Mouse (Mus musculus): ENCODE measurements at regions not wholly inside any gene's neighbourhood (a gene's known extent, or its start where the extent isn't known, plus 50 kb on each side); places are given as distances from the start of the nearest gene placed in this dataset.

- Histone ChIP-seq H3K27ac (no peak overlapping the region), H3K9me3 (replicated peaks) (no peaks in the 10 kb centered on the region), H3K4me2 (no peak overlapping the region), H3K4me3 (no peak overlapping the region), H3K27me3 (no peaks in the 10 kb centered on the region), H3K9ac (no peak overlapping the region), H3K4me1 (no peaks in the 10 kb centered on the region), H3K36me3 (ENCODE audit: poor library complexity, severe bottlenecking) (no peaks in the 10 kb centered on the region)
- 89% methylated on average over 8 of the region's 8 CpGs for WGBS
- ATAC-seq: no peak
Observed at GRCm38 (mm10) chr16:71622664-71623063, 685.4 kb upstream of the Robo1 start.

- no peak overlapping the region for H3K9ac ChIP-seq
- H3K4me2 ChIP-seq: no peak overlapping the region
- WGBS: 79% methylated on average over 2 of the region's 2 CpGs
Observed at GRCm38 (mm10) chr16:71640361-71640760, 667.7 kb upstream of the Robo1 start.

GRCm38 (mm10) chr16:71643223-71643622 is 664.9 kb upstream of the Robo1 start:
- Histone ChIP-seq H3K27ac (no peak overlapping the region), H3K36me3 (ENCODE audit: poor library complexity, severe bottlenecking) (no peaks in the 10 kb centered on the region), H3K9ac (no peak overlapping the region), H3K9me3 (replicated peaks) (no peaks in the 10 kb centered on the region), H3K4me2 (no peak overlapping the region), H3K27me3 (no peaks in the 10 kb centered on the region), H3K4me3 (no peak overlapping the region), H3K4me1 (peaks cover 2% of the 10 kb centered on the region; the same call in 1 of the 2 replicates)
- peak; percentile 92 for ATAC-seq
- 24% methylated on average over 6 of the region's 6 CpGs for WGBS

More at GRCm38 (mm10) chr16:71640361-71640760, 667.7 kb upstream of the Robo1 start:
- H3K27ac ChIP-seq: no peak overlapping the region
- H3K36me3 ChIP-seq (ENCODE audit: poor library complexity, severe bottlenecking): no peaks in the 10 kb centered on the region
- no peak overlapping the region for H3K4me3 ChIP-seq
- ATAC-seq: no peak
- H3K4me1 ChIP-seq: peaks cover 2% of the 10 kb centered on the region; the same call in 1 of the 2 replicates
- no peaks in the 10 kb centered on the region for H3K9me3 ChIP-seq (replicated peaks)
- H3K27me3 ChIP-seq: no peaks in the 10 kb centered on the region

- no peak overlapping the region for H3K27ac ChIP-seq
- H3K4me1 ChIP-seq: no peaks in the 10 kb centered on the region
- no peak overlapping the region for H3K4me2 ChIP-seq
- ATAC-seq: no peak
- no peaks in the 10 kb centered on the region for H3K27me3 ChIP-seq
- no peak overlapping the region for H3K4me3 ChIP-seq
- H3K9me3 ChIP-seq (replicated peaks): no peaks in the 10 kb centered on the region
- no peak overlapping the region for H3K9ac ChIP-seq
- H3K36me3 ChIP-seq (ENCODE audit: poor library complexity, severe bottlenecking): no peaks in the 10 kb centered on the region
- WGBS: 22% methylated on average over 2 of the region's 2 CpGs
Observed at GRCm38 (mm10) chr16:71678075-71678701, 629.9 kb upstream of the Robo1 start.

GRCm38 (mm10) chr16:71693464-71693863 is 614.6 kb upstream of the Robo1 start:
- H3K9me3 ChIP-seq (replicated peaks): no peaks in the 10 kb centered on the region
- WGBS: 50% methylated on average over 4 of the region's 4 CpGs

GRCm38 (mm10) chr16:71705846-71706245 is 602.3 kb upstream of the Robo1 start:
- ATAC-seq: no peak
- H3K9me3 ChIP-seq (replicated peaks): no peaks in the 10 kb centered on the region
- H3K4me3 ChIP-seq: no peak overlapping the region
- no peak overlapping the region for H3K9ac ChIP-seq
- H3K36me3 ChIP-seq (ENCODE audit: poor library complexity, severe bottlenecking): no peaks in the 10 kb centered on the region
- no peak overlapping the region for H3K27ac ChIP-seq
- H3K4me1 ChIP-seq: no peaks in the 10 kb centered on the region
- H3K27me3 ChIP-seq: no peaks in the 10 kb centered on the region
- H3K4me2 ChIP-seq: no peak overlapping the region

More at GRCm38 (mm10) chr16:71693464-71693863, 614.6 kb upstream of the Robo1 start:
- no peak for ATAC-seq
- Histone ChIP-seq H3K36me3 (ENCODE audit: poor library complexity, severe bottlenecking) (no peaks in the 10 kb centered on the region), H3K4me3 (no peak overlapping the region), H3K4me2 (no peak overlapping the region), H3K4me1 (no peaks in the 10 kb centered on the region), H3K27ac (no peak overlapping the region), H3K9ac (no peak overlapping the region), H3K27me3 (no peaks in the 10 kb centered on the region)

- WGBS: 92% methylated on average over 3 of the region's 3 CpGs
- Histone ChIP-seq H3K36me3 (ENCODE audit: poor library complexity, severe bottlenecking) (no peaks in the 10 kb centered on the region), H3K4me1 (no peaks in the 10 kb centered on the region), H3K27ac (no peak overlapping the region), H3K9ac (no peak overlapping the region), H3K9me3 (replicated peaks) (no peaks in the 10 kb centered on the region), H3K4me3 (no peak overlapping the region), H3K27me3 (no peaks in the 10 kb centered on the region), H3K4me2 (no peak overlapping the region)
- ATAC-seq: no peak
Observed at GRCm38 (mm10) chr16:71709684-71710083, 598.4 kb upstream of the Robo1 start.

- no peaks in the 10 kb centered on the region for H3K27me3 ChIP-seq
- peak; percentile 83 for ATAC-seq
- no peaks in the 10 kb centered on the region for H3K9me3 ChIP-seq (replicated peaks)
- no peak overlapping the region for H3K4me3 ChIP-seq
- H3K9ac ChIP-seq: no peak overlapping the region
- no peaks in the 10 kb centered on the region for H3K4me1 ChIP-seq
- no peaks in the 10 kb centered on the region for H3K36me3 ChIP-seq (ENCODE audit: poor library complexity, severe bottlenecking)
- H3K27ac ChIP-seq: no peak overlapping the region
- WGBS: 35% methylated on average over 2 of the region's 2 CpGs
- no peak overlapping the region for H3K4me2 ChIP-seq
Observed at GRCm38 (mm10) chr16:71711879-71712278, 596.2 kb upstream of the Robo1 start.

- Histone ChIP-seq H3K27me3 (no peaks in the 10 kb centered on the region), H3K9me3 (replicated peaks) (no peaks in the 10 kb centered on the region), H3K36me3 (ENCODE audit: poor library complexity, severe bottlenecking) (no peaks in the 10 kb centered on the region), H3K4me2 (no peak overlapping the region), H3K27ac (no peak overlapping the region), H3K4me1 (no peaks in the 10 kb centered on the region), H3K4me3 (no peak overlapping the region), H3K9ac (no peak overlapping the region)
- no peak for ATAC-seq
- WGBS: 3% methylated on average over 3 of the region's 3 CpGs
Observed at GRCm38 (mm10) chr16:71717207-71717606, 590.9 kb upstream of the Robo1 start.

- ATAC-seq: 0 out of 2 replicates have a peak, but pooled peaks have one; percentile 41
- 78% methylated on average over 2 of the region's 2 CpGs for WGBS
- no peak overlapping the region for H3K27ac ChIP-seq
- no peak overlapping the region for H3K9ac ChIP-seq
- no peaks in the 10 kb centered on the region for H3K4me1 ChIP-seq
- no peak overlapping the region for H3K4me3 ChIP-seq
- no peak overlapping the region for H3K4me2 ChIP-seq
- no peaks in the 10 kb centered on the region for H3K36me3 ChIP-seq (ENCODE audit: poor library complexity, severe bottlenecking)
- no peaks in the 10 kb centered on the region for H3K27me3 ChIP-seq
- H3K9me3 ChIP-seq (replicated peaks): no peaks in the 10 kb centered on the region
Observed at GRCm38 (mm10) chr16:71724898-71725297, 583.2 kb upstream of the Robo1 start.

- H3K4me3 ChIP-seq: no peak overlapping the region
- ATAC-seq: peak; percentile 38; the same call in 1 of the 2 replicates
Observed at GRCm38 (mm10) chr16:71737941-71738340, 570.2 kb upstream of the Robo1 start.

GRCm38 (mm10) chr16:71739104-71739503 is 569.0 kb upstream of the Robo1 start:
- no peaks in the 10 kb centered on the region for H3K36me3 ChIP-seq (ENCODE audit: poor library complexity, severe bottlenecking)
- no peak overlapping the region for H3K4me3 ChIP-seq
- H3K9ac ChIP-seq: no peak overlapping the region
- H3K9me3 ChIP-seq (replicated peaks): no peaks in the 10 kb centered on the region
- 91% methylated on average over 5 of the region's 5 CpGs for WGBS
- H3K27me3 ChIP-seq: no peaks in the 10 kb centered on the region
- H3K27ac ChIP-seq: no peak overlapping the region
- H3K4me1 ChIP-seq: no peaks in the 10 kb centered on the region
- no peak for ATAC-seq
- H3K4me2 ChIP-seq: no peak overlapping the region

More at GRCm38 (mm10) chr16:71737941-71738340, 570.2 kb upstream of the Robo1 start:
- H3K27ac ChIP-seq: no peak overlapping the region
- H3K36me3 ChIP-seq (ENCODE audit: poor library complexity, severe bottlenecking): no peaks in the 10 kb centered on the region
- H3K27me3 ChIP-seq: no peaks in the 10 kb centered on the region
- no peak overlapping the region for H3K4me2 ChIP-seq
- H3K9ac ChIP-seq: no peak overlapping the region
- no peaks in the 10 kb centered on the region for H3K4me1 ChIP-seq
- WGBS: 62% methylated on average over 2 of the region's 2 CpGs
- H3K9me3 ChIP-seq (replicated peaks): no peaks in the 10 kb centered on the region

GRCm38 (mm10) chr16:71780945-71781344 is 527.2 kb upstream of the Robo1 start:
- H3K36me3 ChIP-seq (ENCODE audit: poor library complexity, severe bottlenecking): no peaks in the 10 kb centered on the region
- no peaks in the 10 kb centered on the region for H3K27me3 ChIP-seq
- no peak for ATAC-seq

More at GRCm38 (mm10) chr16:71780945-71781344, 527.2 kb upstream of the Robo1 start:
- Histone ChIP-seq H3K27ac (no peak overlapping the region), H3K9ac (no peak overlapping the region), H3K4me2 (no peak overlapping the region), H3K4me3 (no peak overlapping the region), H3K4me1 (no peaks in the 10 kb centered on the region), H3K9me3 (replicated peaks) (no peaks in the 10 kb centered on the region)

All from forebrain, embryonic 13.5 days (tissue).